Mouse (Mus musculus) heart, adult 2 months (tissue): ENCODE measurements around the gene Klhdc7b.

Source experiments
- CTCF ChIP-seq: fragments of 200-600 bp; IDR thresholded peaks from 2 replicates; pipeline ENCODE4 v1.8.1; 2022; ENCODE audit warnings: antibody characterized with exemption, mild to moderate bottlenecking, moderate library complexity
- EP300 ChIP-seq: fragments of 200-500 bp; IDR thresholded peaks from 2 replicates; pipeline ENCODE4 v1.6.1; 2011; ENCODE audit warnings: low read depth, low read length, control low read depth; ENCODE audit not compliant: insufficient read depth

DNA sequence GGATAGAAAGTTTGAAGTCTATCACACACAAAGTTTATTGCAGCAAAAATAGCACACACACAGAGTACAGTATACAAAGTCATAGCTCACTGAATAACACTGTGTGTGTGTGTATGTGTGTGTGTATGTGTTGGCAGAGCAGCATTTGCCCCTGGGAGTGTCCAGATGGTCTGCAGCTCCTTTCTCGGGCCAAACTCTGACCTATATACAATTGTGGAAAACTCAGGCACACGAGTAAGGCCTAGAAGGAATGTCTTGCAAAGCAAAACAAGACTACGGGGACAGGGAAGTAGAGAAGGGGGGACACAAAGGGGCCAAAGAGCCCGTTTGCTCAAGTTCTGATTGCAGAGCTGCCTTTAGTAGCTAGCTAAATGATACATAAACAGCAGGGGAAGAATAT, 48.2 kb downstream of the Klhdc7b start:
- TF ChIP-seq EP300 (no peak), CTCF (no peak)
